Mouse (Mus musculus): ENCODE results near the gene Zp2.

Zp2 gene

DNA sequence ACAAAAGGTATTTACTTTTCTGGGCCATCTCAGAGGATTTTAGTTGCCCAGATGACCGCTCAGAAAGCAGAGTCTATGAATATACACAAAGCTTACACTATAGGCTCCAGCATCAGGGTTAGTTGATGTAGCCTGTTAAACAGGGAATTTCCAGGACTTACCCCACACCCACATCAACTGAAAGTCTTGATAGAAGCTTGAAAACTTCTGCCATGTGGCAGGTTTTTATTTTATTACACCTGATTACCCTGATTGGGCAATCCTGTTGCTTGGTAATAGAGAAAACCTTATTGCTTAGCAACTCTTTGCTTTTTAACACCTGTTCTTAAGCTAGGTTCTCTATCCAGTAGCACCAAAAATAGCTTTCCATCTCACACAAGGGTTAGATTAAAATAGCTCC lies 2.3 kb downstream of the Zp2 start:
- no peak for DNase-seq (ENCODE audit: low spot score in 2 of 2)

- DNase-seq (ENCODE audit: low spot score in 2 of 2) = no peak
These were observed 16.1 kb downstream of the Zp2 start for GRCm38 (mm10) chr7:120128951-120129350.

- no peak for DNase-seq (ENCODE audit: low spot score in 2 of 2)
These were observed 17.4 kb downstream of the Zp2 start for GRCm38 (mm10) chr7:120127686-120128059.

GRCm38 (mm10) chr7:120126976-120127685 lies 18.0 kb downstream of the Zp2 start:
- DNase-seq (ENCODE audit: low spot score in 2 of 2) = no peak

DNA sequence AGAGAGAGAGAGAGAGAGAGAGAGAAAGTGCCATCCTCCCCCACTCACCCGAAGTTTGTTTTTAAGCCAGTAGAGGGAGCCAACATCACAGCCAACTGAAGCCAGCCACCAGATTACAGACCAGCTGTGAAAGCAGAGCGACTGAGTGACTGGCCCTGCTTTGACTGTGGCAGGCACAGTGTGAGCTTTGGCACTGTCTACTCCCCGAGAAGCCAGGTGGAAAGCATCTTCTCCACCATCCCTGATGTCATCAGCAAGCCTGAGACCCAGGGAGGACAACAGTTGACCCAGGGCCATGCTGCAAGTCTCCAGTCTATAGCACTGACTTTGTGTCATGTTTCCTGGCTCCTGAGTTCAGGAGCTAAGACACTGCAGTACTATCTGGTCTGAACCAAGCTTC lies 20.2 kb downstream of the Zp2 start:
- peak in 1 of 2 experiments; percentile 20 for DNase-seq (ENCODE audit: low spot score in 2 of 2)

DNA sequence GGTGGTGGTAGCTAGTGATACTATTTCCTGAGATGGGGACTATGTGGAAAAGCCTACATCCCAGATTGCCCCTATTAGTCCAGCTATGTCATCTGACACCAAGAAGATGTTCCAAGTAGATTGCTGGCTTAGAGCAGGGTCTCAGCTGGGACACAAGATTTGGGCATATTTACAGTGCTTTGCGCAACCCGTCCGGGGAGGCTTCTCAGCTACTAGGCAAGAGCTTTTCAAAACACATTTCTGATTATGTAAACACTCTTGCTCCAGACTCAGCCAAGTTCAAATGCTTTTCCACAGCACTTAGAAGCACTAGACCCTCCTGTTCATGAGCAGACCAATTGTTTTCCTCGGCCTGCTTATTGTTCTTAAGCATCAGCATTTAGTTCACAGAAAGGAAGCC lies 21.3 kb downstream of the Zp2 start:
- no peak for DNase-seq (ENCODE audit: low spot score in 2 of 2)

DNA sequence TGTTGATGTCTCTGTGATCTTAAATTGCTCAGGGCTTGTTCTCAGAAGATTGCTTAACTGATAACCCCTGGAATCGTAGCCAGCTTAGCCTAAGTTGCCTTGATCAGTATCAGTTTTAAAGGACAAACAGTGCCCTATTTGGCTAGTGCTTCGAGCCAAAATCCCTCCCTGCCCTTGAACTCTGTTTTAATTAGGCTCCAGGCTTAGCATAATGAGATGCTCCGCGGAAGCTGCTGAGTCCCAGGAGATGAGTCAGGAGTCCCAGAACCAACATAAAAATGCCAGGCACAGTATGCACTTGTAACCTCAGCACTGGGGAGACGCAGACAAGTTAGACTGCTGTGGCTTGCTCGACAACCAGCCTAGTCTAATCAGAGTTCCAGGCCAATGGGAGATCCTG lies 27.6 kb downstream of the Zp2 start:
- no peak for DNase-seq (ENCODE audit: low spot score in 2 of 2)

DNA sequence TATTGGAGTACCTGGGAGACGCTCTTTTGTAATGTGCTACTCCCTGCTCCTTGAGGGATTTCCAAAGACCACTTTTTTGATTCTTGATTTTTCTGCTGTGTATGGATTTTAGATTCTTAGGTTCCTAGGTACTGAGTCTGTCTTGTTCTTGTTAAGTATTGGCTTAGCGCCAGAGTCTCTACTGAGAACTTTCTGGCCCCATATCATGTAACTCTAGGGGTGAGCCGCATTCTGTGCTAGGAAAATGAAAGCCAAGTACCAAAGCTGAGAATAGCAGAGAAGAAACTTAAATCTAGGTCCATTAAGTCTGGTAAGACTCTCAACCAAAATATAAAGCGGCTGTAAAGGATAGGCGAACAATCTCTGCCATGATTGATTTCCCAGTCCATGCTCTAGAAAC lies 28.1 kb downstream of the Zp2 start:
- DNase-seq (ENCODE audit: low spot score in 2 of 2) = no peak

DNA sequence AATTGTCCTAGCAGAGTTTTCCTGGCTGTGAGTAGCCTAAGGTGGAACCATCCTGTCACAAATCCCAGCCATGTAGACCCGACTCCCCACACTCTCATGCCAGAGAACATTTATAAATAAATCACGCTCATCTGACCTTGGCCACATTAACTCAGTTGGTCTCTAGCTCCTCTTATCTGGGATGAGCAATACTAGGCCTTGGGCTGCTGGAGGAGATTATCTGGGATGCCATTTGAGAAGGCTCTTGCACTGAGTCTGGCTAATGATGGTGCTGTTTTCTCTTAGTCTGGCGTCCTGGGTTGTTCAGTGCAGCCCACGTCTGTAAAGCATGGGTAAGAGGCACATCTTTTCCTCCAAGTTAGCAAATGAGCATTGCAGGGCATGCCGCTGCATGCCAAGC lies 35.4 kb downstream of the Zp2 start:
- DNase-seq (ENCODE audit: low spot score in 2 of 2) = no peak

- DNase-seq (ENCODE audit: low spot score in 2 of 2) = no peak
These were observed 38.7 kb downstream of the Zp2 start for GRCm38 (mm10) chr7:120106356-120106755.

GRCm38 (mm10) chr7:120104975-120105374 lies 40.1 kb downstream of the Zp2 start:
- DNase-seq (ENCODE audit: low spot score in 2 of 2) = no peak

GRCm38 (mm10) chr7:120103019-120103567 lies 42.0 kb downstream of the Zp2 start:
- no peak for DNase-seq (ENCODE audit: low spot score in 2 of 2)

DNA sequence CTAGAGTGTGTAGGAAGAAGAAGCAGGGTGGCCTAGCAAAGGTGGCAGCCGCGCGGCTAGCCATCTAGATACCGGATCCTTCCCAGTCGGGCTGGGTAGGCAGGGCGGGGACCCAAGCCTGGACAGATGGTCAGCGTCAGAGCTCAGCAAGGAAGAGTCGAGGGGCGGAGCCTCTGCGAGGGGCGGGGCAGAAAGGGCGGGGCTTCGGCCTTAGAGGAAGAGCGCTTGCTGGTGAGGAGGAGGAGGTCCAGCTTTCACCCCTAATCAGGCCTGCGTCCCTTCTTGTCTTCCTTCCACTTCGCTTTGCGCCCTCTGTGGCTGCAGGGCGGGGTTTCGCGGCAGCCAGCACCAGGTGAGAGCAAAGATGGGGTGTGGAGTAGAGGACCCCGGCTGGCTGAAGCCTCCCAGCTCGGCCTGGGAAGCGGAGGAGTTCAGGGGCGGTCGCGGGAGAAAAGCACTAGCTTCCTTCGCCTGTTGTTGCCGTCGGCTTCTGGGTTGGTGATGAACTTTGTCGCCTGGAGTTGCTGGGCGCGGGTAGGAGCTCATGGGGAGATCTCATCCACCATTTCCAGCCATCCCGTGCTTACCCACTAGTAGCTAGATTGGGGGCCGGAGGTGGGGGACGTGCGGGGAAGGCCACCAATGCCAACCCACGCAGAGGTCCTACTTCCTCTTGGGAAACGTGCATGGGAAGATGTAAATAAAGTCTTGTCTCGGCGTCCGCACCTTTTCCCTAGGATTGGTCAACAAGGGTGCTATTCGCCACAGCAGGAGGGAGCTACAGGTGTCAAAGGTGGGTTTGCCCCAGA lies 42.7 kb downstream of the Zp2 start, which contains the start of gene Tmem159:
TSS of gene Tmem159 (plus strand) at position 190 of the 809 bp plus-strand sequence.
- DNase-seq (ENCODE audit: low spot score in 2 of 2) = peak in 1 of 2 experiments; percentile 13

DNA sequence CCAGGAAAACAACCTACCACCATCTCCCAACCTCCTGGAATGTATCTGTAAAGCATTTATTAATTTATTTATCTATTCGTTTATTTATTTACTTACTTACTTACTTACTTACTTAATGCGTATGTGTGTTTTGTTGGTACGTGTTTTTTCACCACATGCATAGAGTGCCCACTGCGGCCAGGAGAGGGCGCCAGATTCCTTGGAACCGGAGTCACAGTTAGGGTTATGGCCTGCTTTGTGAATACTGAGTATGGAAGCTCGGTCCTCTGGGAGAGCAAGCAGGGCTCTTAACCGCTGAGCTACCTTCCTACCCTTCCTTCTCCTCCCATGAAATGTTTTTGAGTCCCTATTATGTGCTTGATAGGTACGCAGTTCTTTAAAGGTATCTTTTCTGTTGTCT lies 46.7 kb downstream of the Zp2 start:
- DNase-seq (ENCODE audit: low spot score in 2 of 2) = peak in 1 of 2 experiments; percentile 22

DNA sequence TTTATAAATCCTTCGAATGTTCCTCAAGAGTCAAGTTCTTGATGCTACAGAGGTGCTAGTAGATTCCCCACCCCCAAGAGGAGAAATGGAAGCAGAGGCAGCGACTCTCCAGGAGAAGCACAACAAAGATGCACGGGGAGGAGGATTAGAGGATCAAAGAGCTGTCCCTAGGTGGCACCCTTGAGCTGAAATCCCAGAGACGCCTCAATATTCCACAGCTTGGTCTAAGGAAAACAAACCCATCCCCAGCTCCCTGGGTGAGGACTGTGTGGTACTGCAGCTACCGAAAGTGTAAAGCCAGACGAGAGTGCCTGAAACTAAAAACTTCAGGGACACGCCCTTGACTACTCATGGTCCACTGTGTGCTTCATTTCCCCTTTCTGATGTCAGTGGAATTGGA lies 47.2 kb downstream of the Zp2 start:
- peak in 1 of 2 experiments; percentile 4 for DNase-seq (ENCODE audit: low spot score in 2 of 2)

DNA sequence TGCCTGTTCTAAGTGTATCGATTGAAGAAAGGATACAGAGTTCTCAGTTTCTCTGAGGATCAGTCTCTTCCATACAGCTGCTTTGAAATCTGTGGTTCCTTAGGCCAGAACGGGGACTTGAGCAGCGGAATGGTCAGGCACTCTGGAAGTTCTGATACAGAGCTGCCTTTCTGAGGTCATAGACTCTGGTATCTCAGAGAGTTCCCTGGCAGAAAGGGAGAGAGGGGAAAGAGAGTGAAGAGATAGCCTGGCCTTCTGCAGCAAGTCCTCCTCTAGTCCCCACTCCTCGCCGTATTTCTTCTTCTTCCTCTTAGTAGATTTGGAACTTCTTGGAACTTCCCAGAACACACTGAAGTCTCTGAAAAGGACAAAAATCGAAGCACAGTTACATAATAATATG lies 49.9 kb downstream of the Zp2 start, which contains the start of gene Dnah3:
TSS of gene Dnah3 (minus strand) at position 101 of the 400 bp plus-strand sequence.
- no peak for DNase-seq (ENCODE audit: low spot score in 2 of 2)

DNA sequence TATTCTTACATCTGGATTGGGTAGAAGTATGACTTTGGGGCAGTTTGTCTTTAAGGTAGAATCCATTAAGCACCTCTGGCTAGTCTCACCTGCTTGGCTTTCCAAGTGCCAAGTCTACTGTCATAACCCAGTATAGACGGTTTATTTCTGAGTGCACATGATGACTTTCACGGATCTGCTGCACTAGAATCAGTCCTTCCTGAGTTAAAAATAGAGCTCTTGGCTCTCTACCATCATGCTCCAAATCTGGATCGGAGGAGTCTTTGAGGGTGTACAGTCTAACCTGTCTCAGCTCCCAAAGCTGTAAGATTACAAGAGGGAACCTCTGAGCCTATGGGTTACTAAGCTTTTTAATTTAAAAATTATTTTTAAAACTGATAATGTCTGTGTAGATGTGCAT lies 50.9 kb downstream of the Zp2 start:
- DNase-seq (ENCODE audit: low spot score in 2 of 2) = no peak

- DNase-seq (ENCODE audit: low spot score in 2 of 2) = no peak
These were observed 52.1 kb downstream of the Zp2 start for GRCm38 (mm10) chr7:120093033-120093432.

GRCm38 (mm10) chr7:120080177-120080576 lies 64.9 kb downstream of the Zp2 start:
- no peak for DNase-seq (ENCODE audit: low spot score in 2 of 2)

All from thymus, postnatal 10 days (tissue).